Mouse (Mus musculus) liver, postnatal 0 days (tissue): ENCODE data around the gene Reep6.

Source experiments
- CTCF ChIP-seq: sonication (generic); IDR thresholded peaks from 2 replicates; pipeline ENCODE4 v1.5.1; 2016; ENCODE audit warnings: antibody characterized with exemption, low read depth
- EP300 ChIP-seq: IDR thresholded peaks from 2 replicates; pipeline ENCODE4 v1.6.1; 2016; ENCODE audit warnings: antibody characterized with exemption, low read depth, mild to moderate bottlenecking

GRCm38 (mm10) chr10:80321014-80321669, 8.6 kb upstream of the Reep6 start:
- no peak for TF ChIP-seq CTCF
- TF ChIP-seq EP300 = no peak
